Mouse (Mus musculus): ENCODE results near the gene Arid1a. TPM values are rescaled to one million over a fixed set of nuclear protein-coding genes. Genes with fewer than 3 reads are reported as not detected.

The Arid1a gene
- 10 to 100 TPM; 32.1 to 44.6 TPM for polyA plus RNA-seq (2017; shearing (Covaris generic))

GRCm38 (mm10) chr4:133756514-133757268, at the start of gene Arid1a:
TSS of gene Arid1a (minus strand) at chr4:133756769.

GRCm38 (mm10) chr4:133671881-133672844, 84.4 kb downstream of the Arid1a start, which contains the start of gene Pigv:
TSS of gene Pigv (minus strand) at chr4:133672647.

DNA sequence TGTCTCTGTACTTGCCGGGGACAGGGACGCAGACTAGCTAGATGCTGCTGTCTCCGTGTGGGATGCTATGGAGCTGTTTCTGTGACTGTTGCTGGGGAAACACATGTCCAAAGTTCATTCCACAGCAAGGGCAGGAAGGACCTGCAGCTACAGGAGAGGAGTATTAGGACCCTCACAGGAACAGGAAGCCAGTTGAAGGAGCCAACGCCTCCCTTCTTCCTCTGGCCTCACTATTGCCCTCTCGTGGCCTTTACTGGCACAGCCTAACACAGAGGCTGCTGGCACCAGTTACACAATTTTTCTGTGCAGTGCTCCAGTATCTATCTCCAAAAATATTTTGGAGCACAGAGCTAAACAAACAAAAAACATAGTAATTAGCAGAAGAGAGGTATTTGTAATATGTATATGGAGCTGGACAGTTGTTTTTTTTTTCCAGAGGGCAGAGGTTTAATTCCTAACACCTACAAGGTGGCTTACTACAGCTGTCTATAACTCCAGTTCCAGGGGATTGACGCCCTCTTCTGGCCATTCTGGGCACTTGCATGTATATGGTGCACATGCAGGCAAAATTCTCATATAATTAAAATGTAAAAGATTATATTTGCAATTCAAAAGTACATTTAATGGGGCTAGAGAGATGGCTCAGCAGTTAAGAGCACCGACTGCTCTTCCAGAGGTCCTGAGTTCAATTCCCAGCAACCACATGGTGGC, 106.4 kb downstream of the Arid1a start, which contains the start of gene Zdhhc18:
Zdhhc18 (minus strand) TSS at position 166 of the 711 bp plus-strand sequence.

Other genes with a start within 250 kb of the Arid1a start
- 1 to 10 TPM in 1 of 2 experiments, under 1 TPM in 1; 0.65 to 1.5 TPM for gene Kdf1, start 237.8 kb downstream of the Arid1a start, polyA plus RNA-seq (2017; shearing (Covaris generic))
- gene Nudc, start 210.8 kb downstream of the Arid1a start, polyA plus RNA-seq (2017; shearing (Covaris generic)): 100 to 1,000 TPM; 134 to 152 TPM
- gene Nr0b2, start 203.4 kb downstream of the Arid1a start, polyA plus RNA-seq (2017; shearing (Covaris generic)): not detected
- gene Gpatch3, start 182.0 kb downstream of the Arid1a start, polyA plus RNA-seq (2017; shearing (Covaris generic)): 10 to 100 TPM; 13.4 to 13.7 TPM
- gene Gpn2, start 172.4 kb downstream of the Arid1a start, polyA plus RNA-seq (2017; shearing (Covaris generic)): 10 to 100 TPM; 24.1 to 26.2 TPM
- gene Sfn, start 154.6 kb downstream of the Arid1a start, polyA plus RNA-seq (2017; shearing (Covaris generic)): 10 to 100 TPM; 19.5 to 20.1 TPM
- gene Zdhhc18, start 106.6 kb downstream of the Arid1a start, polyA plus RNA-seq (2017; shearing (Covaris generic)): 100 to 1,000 TPM; 219 to 276 TPM
- 10 to 100 TPM; 20.2 to 25.7 TPM for gene Pigv, start 84.1 kb downstream of the Arid1a start, polyA plus RNA-seq (2017; shearing (Covaris generic))
- gene Rps6ka1, start 131.0 kb upstream of the Arid1a start, polyA plus RNA-seq (2017; shearing (Covaris generic)): 100 to 1,000 TPM; 146 to 395 TPM
- gene Hmgn2, start 211.9 kb upstream of the Arid1a start, polyA plus RNA-seq (2017; shearing (Covaris generic)): 100 to 1,000 TPM; 466 to 483 TPM
- 10 to 100 TPM; 26.9 to 27.6 TPM for gene Dhdds, start 244.1 kb upstream of the Arid1a start, polyA plus RNA-seq (2017; shearing (Covaris generic))

All from activated CD4-positive, CD25-positive, alpha-beta regulatory T cell (primary cell).